Mouse (Mus musculus): ENCODE data around the gene Rbpj.
"Not testable (repeated sequence)": the region's sequence is repeated elsewhere in the genome, so short reads cannot be mapped to it uniquely, and the experiment has no call there.

The Rbpj gene

DNA sequence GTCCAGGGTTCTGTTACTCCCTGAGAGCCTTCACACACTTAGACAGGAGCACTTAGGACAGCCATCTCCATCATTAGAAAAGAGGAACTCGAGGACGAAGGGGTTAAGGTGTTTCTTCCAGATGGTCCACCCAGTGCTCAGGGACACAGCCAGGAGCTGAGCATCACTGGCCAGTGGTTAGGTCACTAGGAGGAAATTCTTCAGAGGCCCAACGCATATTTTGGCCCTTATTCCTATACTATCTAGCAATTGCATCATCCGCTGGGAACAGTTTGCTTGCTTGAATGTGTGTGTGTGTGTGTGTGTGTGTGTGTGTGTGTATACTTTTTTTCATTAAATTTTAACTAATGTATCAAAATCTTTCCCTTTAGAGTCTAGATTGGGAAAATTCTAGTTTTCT is 45.5 kb downstream of the Rbpj start:
- no peak for DNase-seq (ENCODE audit: low spot score in 2 of 2)

- no peak for DNase-seq (ENCODE audit: low spot score in 2 of 2)
Observed at GRCm38 (mm10) chr5:53514959-53515612, 49.1 kb downstream of the Rbpj start.

- DNase-seq (ENCODE audit: low spot score in 2 of 2), result no peak
Observed at GRCm38 (mm10) chr5:53516482-53516881, 50.5 kb downstream of the Rbpj start.

DNA sequence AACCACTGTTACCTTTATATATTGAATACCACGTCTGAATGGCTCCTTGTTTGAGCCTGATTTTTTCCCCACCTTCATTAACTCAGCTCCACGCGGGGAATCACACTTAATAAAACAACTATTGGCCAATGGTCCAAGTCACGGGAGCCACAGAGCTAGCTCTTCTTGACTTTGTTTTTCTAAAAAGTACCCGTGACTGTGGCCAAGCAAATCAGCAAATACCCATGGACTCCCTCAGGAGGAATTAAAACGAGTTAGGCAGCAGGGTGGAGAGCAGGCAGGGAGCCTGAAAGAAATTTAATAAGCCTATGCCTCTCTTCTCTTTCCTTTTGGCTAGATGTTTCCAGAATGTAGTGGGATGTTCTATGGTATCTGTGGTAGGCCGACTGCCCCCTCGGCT is 51.9 kb downstream of the Rbpj start:
- DNase-seq (ENCODE audit: low spot score in 2 of 2), result no peak

DNA sequence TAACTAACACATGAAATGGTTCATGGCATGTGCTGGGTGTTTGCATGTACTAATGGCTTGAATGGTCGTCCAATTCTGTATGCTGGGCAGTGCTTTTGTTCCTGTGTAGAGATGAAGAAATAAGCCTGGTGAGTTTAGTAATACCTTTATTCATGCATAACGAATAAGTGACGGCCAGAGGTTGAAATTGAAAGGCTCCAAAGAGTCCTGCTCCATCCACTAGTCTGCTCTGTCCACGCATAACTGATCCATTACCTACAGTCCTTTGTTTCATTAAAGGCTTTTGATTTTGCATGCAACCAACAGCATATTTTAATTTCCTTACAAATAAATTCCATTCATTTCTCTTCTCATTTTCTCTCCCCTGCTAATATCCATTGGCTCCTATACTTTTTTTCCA is 53.2 kb downstream of the Rbpj start:
- DNase-seq (ENCODE audit: low spot score in 2 of 2), result no peak

GRCm38 (mm10) chr5:53519998-53520577 is 54.1 kb downstream of the Rbpj start:
- no peak for DNase-seq (ENCODE audit: low spot score in 2 of 2)

DNA sequence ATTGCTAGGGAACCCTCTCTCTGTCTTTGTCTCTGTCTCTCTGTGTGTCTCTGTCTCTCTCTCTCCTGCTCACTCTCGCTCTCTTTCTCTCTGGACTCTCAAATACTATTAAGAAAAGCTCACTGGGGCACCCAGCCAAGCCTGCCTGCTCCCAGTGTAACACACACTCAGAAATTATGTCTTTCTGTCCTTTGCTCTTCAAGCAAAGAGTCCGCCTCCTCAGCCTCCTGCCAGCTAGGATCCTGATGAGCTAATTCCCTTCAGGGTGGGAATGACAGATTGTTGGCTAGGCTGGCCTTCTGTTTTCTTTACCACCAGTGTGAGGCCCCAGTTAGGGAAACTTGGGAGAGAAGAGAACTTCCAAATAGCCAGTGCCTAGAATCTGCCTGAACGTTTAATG is 57.1 kb downstream of the Rbpj start:
- DNase-seq (ENCODE audit: low spot score in 2 of 2), result no peak

DNA sequence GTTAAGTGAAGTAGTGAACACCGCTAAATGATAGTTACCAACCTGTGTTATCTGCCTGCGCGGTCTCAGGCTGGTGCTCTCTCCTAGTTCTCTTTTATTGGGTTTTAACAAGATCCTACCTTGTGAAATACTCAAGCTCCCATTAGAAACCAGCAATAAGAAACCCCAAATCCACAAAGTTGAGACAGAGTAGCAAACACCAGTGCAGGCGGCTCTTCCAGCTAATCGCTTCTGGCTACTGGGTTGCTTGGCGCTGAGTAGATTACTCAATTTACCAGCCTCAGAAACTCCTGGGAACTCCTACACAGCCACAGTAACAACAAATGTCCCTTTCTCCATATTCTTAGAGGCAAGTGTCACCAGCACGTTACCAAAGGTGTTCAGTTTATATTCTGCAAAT is 58.2 kb downstream of the Rbpj start:
- no peak for DNase-seq (ENCODE audit: low spot score in 2 of 2)

- DNase-seq (ENCODE audit: low spot score in 2 of 2), result no peak
Observed at GRCm38 (mm10) chr5:53524831-53525230, 58.9 kb downstream of the Rbpj start.

DNA sequence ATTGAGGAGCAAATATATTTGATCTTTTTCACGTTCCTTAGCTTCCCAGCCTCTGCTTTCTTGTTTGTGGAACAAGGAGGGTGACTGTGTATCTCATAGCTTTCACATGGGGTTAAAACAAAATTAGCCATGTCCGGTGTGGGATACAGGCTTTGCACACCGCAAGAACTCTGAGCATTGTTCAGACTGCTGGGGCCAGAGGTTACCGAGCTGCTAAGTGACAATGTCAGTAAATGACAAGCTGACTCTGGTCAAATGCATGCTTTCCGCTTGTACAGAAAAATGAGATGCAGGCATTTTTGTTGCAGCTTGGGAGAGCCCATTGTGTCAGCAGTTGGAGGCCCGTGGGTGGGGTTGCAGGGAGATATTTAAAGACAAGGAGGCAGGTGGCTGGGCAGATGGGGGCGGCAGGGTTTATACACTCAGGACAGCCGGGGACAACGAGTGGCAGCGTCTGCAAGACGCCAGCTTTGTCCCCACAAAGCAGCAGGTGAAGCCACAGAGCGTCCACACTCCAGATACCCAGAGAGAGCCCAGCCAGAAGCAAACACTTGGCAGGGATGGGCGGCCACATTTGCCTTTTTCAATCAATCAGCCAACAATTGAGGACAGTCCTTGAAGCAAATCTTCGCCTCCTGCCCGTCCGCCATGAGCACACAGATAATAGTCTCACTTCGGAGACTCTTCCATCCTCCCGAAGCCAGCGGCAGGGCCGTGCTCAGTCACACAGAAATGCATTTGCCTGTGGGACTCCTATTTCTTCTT is 59.5 kb downstream of the Rbpj start:
- DNase-seq (ENCODE audit: low spot score in 2 of 2), result no peak

DNA sequence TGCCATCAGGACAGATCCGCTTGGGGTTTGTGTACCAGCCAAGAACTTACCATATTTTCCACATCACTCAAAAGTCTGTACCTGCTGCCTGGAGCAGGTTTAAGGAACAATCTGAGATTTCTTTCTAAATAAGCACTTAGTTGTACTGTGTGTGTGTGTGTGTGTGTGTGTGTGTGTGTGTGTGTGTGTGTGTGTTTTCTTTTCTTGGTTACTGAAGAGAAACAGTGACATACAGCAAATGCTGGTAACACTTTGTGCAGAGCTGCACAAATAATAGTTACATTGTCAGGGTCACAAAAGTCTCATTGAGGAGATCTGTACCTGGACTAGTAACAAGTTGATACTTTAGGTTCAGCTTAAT is 60.1 kb downstream of the Rbpj start:
- no peak for DNase-seq (ENCODE audit: low spot score in 2 of 2)

GRCm38 (mm10) chr5:53529846-53530245 is 63.9 kb downstream of the Rbpj start:
- no peak for DNase-seq (ENCODE audit: low spot score in 2 of 2)

GRCm38 (mm10) chr5:53535096-53535495 is 69.1 kb downstream of the Rbpj start:
- DNase-seq (ENCODE audit: low spot score in 2 of 2), result no peak

DNA sequence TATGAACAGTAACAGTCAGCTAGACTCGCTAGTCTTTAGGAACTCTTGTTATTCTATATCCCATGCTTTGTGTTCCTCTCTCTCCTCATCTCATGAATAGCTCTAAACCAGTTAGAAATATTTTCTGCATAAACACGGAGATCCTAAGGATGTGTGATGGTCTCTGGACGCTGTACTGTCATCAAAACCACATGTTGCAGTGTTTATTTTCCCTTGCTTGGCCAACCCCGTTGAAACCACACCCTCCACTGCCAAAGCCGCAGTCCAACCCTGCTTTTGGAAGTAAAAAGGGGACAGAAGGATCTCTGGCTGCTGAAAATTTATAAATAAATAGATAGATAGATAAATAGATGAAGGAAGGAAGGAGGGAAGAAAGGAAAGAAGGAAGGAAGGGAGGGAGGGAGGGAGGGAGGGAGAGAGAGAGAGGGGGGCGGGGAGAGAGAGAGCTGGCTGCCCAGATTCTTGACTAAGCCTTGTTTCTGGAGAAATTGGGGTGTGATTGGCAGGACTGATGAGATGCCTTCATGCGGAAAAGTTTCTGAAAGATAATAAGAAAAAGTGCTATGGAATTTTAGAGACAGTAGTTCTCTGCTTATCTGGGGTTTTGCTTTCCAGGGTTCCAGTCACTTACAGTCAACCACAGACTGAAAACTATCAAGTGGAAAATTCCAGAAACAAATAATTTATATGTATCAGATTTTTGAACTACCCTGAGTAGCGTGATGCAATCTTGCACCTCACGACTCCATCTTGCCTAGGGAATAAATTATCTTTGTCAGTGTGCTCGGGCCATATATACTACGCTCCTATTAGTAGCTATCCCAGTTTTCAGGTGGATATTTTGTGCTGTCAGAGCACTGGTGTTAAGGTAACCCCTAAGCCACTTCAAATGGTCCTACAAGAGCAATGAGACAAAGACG is 70.9 kb downstream of the Rbpj start:
- no peak for DNase-seq (ENCODE audit: low spot score in 2 of 2)

- no peak for DNase-seq (ENCODE audit: low spot score in 2 of 2)
Observed at GRCm38 (mm10) chr5:53539860-53540633, 74.1 kb downstream of the Rbpj start.

- DNase-seq (ENCODE audit: low spot score in 2 of 2), result no peak
Observed at GRCm38 (mm10) chr5:53542073-53542472, 76.1 kb downstream of the Rbpj start.

- DNase-seq (ENCODE audit: low spot score in 2 of 2), result no peak
Observed at GRCm38 (mm10) chr5:53543399-53543798, 77.4 kb downstream of the Rbpj start.

GRCm38 (mm10) chr5:53543945-53544344 is 78.0 kb downstream of the Rbpj start:
- no peak for DNase-seq (ENCODE audit: low spot score in 2 of 2)

DNA sequence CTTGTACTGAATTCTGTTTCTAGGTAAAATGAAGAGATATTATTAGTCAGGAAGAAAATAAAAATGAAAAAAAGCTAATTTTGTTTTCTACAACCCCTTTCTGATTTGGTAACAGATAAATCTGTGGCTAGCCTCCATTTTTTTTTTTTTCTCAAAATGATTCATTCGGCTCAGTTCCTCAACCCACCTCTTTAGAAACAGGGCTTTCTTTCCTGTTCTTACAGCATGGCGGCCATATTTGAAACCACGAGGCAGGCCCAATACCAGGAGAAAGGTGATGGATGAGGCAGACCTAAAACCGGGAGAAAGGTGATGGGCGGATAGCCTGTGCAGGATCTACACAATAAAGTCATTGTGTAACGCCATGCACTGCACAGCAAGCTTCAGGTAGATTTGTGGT is 80.5 kb downstream of the Rbpj start:
- DNase-seq (ENCODE audit: low spot score in 2 of 2), result no peak

GRCm38 (mm10) chr5:53546979-53547472 is 81.1 kb downstream of the Rbpj start:
- peak in 1 of 2 experiments; percentile 29 for DNase-seq (ENCODE audit: low spot score in 2 of 2)

DNA sequence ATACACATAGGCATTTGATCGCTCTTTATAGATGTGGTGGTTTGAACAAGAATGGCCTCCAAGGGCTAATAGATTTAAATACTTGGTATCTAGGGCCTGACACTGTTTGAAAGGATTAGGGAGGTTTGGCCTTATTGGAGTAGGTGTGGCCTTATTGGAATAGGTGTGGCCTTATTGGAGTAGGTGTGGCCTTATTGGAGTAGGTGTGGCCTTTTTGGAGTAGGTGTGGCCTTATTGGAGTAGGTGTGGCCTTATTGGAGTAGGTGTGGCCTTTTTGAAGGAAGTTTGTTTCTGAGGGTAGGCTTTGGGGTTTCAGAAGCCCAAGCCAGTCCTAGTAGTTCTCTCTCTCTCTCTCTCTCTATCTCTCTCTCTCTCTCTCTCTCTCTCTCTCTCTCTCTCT is 84.4 kb downstream of the Rbpj start:
- DNase-seq (ENCODE audit: low spot score in 2 of 2), result not testable (repeated sequence)
